In genomic region chr10:76344711-76345539, GRCm38 (mm10) we compare ENCODE assay signal across 8 mouse cellular contexts. TPM values are rescaled to one million over a fixed set of nuclear protein-coding genes. Genes with fewer than 3 reads are reported as not detected.
A peak's percentile ranks its signal among the peaks of the same experiment; 100 is the strongest.
DNase-seq lines count a peak whose midpoint lies in the region; ATAC-seq lines count a peak whose summit lies in the region.

Gene Dip2a, minus strand, starts transcription at chr10:76345291.

- H3K27ac ChIP-seq in hindbrain, embryonic 16.5 days (ENCODE audit: low read depth, low read length): peak within 1 kb of the TSS; percentile 87
- H3K27ac ChIP-seq in macrophage: no peak within 1 kb of the TSS

- H3K36me3 ChIP-seq in hindbrain, embryonic 16.5 days (ENCODE audit: control insufficient read depth, insufficient read depth, low read length): no peaks in the 10 kb centered on the region
- no peaks in the 10 kb centered on the region for H3K36me3 ChIP-seq in macrophage (ENCODE audit: inconsistent target)

- under 1% methylated on average over 70 of the region's 94 CpGs for WGBS in hindbrain, embryonic 16.5 days
- WGBS in macrophage (ENCODE audit: missing documents): under 1% methylated on average over 77 of the region's 94 CpGs

- peak within 1 kb of the TSS; percentile 96 for H3K4me2 ChIP-seq in hindbrain, embryonic 16.5 days (ENCODE audit: low read length)

- H3K9ac ChIP-seq in hindbrain, embryonic 16.5 days (ENCODE audit: low read depth, low read length): peak within 1 kb of the TSS; percentile 97

- peak; percentile 96 for ATAC-seq in hindbrain, embryonic 16.5 days

- DNase-seq in T-cell, adult 2 months (ENCODE audit: low spot score): peak; percentile 90
- peak; percentile 95 to 97 for DNase-seq in cerebellum, postnatal 36 days
- DNase-seq in gastrocnemius, adult 18-20 months (ENCODE audit: low spot score): peak; percentile 94
- peak; percentile 96 to 97 for DNase-seq in left cerebral cortex, adult 18-20 months (ENCODE audit: low spot score in 2 of 2)
- peak; percentile 96 for DNase-seq in right cerebral cortex, adult 18-20 months
- peak; percentile 79 for DNase-seq in urinary bladder, postnatal 10 days (ENCODE audit: low spot score)

- peaks cover 36% of the 10 kb centered on the region for H3K79me2 ChIP-seq in macrophage (ENCODE audit: inconsistent target)

- no peaks in the 10 kb centered on the region for H3K27me3 ChIP-seq in hindbrain, embryonic 16.5 days (replicated peaks; ENCODE audit: control insufficient read depth, insufficient read depth, low read length)

- peaks cover 25% of the 10 kb centered on the region for H3K4me1 ChIP-seq in hindbrain, embryonic 16.5 days (ENCODE audit: control insufficient read depth, insufficient read depth, low read depth, low read length)

- H3K4me3 ChIP-seq in hindbrain, embryonic 16.5 days (ENCODE audit: low read length): peak within 1 kb of the TSS; percentile 97
- H3K4me3 ChIP-seq in macrophage (ENCODE audit: inconsistent target): peak within 1 kb of the TSS; percentile 51

- no peaks in the 10 kb centered on the region for H3K9me3 ChIP-seq in hindbrain, embryonic 16.5 days (ENCODE audit: control insufficient read depth, low read length)

RNA-seq across cellular contexts. Expression of gene Dip2a, which starts in this region (rescaled TPM):
- total RNA-seq in gastrocnemius, adult 18-20 months (2021): 1 to 10 TPM; 3.2 to 3.5 TPM
- 18.0 and 20.1 TPM in 2 replicates for polyA plus RNA-seq in hindbrain, embryonic 16.5 days (2015; fragmentation: Nextera tagmentation; extraction: Ambion mirVana)
- total RNA-seq in left cerebral cortex, adult 18-20 months (2021): 10 to 100 TPM; 62.6 to 63.3 TPM
- 10 to 100 TPM; 10.2 to 52.0 (median 31.0) TPM for total RNA-seq in macrophage (2018; cell fraction: chromatin; rRNA removed)
- 10 to 100 TPM in 7 of 26 experiments, 1 to 10 TPM in 19; 5.3 to 12.7 (median 8.8) TPM for total RNA-seq in macrophage (2018; cell fraction: cytosol; rRNA removed)
- total RNA-seq in macrophage (2018; cell fraction: nucleus; rRNA removed): 10 to 100 TPM in 25 of 26 experiments, 1 to 10 TPM in 1; 9.0 to 32.6 (median 18.8) TPM
- polyA plus RNA-seq in macrophage (2018): 5.1 to 12.6 TPM (median 7.7 TPM) in 3 replicates

Comparison
In these comparisons a context has a peak if more than half of its experiments do, and no peak if none do; other contexts are left out.
1. RNA of gene Dip2a (total RNA-seq): 62.6 to 63.3 TPM in left cerebral cortex, adult 18-20 months; 3.2 to 3.5 TPM in gastrocnemius, adult 18-20 months; every median in the first group is over 10 times any median in the second.
2. Peak in every context shown above with its lines, with median percentiles within 50 percentile points of each other: DNase-seq.